Mouse (Mus musculus): ENCODE measurements around the gene Daam2. TPM values are rescaled to one million over a fixed set of nuclear protein-coding genes. Genes with fewer than 3 reads are reported as not detected.

Gene Daam2
- under 0.01 TPM in 1 of 2 replicates, not detected in the other for total RNA-seq (2017)

DNA sequence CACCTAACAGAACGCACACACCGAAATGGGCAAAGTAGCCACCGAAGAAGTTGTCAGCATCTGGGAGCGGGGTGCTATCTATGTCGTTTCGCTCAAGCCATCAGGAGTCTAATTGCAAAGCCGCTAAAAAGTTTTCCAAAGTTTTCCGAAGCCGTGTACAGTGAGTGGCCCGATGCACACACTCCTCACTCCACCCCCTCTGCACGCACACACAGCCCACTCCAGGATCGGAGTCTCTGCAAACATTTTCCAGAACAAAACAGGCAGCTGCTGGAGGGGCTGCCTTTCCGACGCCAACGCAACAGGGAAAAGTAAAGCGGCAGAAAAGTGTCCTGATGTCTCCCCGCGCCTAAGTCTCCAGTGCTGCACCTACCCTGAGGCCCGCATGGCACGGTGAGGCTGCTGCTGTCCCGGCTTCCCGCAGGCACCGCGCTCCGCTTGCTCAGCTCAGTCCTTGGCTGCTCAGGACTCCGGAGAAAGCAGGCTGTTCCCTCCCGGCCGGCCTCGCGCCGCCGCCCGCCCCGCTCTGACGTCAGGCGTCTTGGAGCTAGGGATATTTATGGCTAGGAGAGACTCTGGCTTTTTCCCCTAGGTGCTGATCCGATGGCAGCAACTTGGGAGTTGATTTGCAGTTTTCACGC, at the start of gene Daam2:
Gene Daam2, minus strand, starts transcription at position 514 of the 641 bp plus-strand sequence.
- ATAC-seq (replicated peaks; ENCODE audit: low read depth, poor library complexity, severe bottlenecking), result no peak

GRCm38 (mm10) chr17:49610296-49610695, 46.2 kb upstream of the Daam2 start:
- no peak for ATAC-seq (replicated peaks; ENCODE audit: low read depth, poor library complexity, severe bottlenecking)

- ATAC-seq (replicated peaks; ENCODE audit: low read depth, poor library complexity, severe bottlenecking), result no peak
Measured at GRCm38 (mm10) chr17:49607351-49608027, 43.3 kb upstream of the Daam2 start.

- no peak for ATAC-seq (replicated peaks; ENCODE audit: low read depth, poor library complexity, severe bottlenecking)
Measured at GRCm38 (mm10) chr17:49605397-49605796, 41.3 kb upstream of the Daam2 start.

GRCm38 (mm10) chr17:49590051-49590450, 25.9 kb upstream of the Daam2 start:
- no peak for ATAC-seq (replicated peaks; ENCODE audit: low read depth, poor library complexity, severe bottlenecking)

- ATAC-seq (replicated peaks; ENCODE audit: low read depth, poor library complexity, severe bottlenecking), result no peak
Measured at GRCm38 (mm10) chr17:49582471-49582870, 18.3 kb upstream of the Daam2 start.

DNA sequence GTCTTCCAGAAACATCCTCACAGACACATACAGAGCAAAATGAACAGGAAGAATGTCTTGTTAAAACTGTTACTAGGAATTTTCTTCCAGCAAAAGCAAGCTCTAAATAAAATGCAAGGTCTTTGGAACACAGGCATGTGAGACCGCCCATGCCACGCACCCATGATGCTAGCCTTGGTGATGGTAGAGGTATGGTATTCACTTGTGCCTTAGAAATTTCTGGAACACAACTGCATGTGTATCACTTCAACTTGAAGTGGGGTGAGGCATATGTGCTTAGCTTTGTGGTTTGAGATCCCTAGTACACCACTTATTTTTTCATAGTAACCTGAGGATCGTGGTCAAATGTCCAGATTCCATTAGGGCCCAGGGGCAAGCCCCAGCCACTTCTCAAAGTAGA, 13.2 kb upstream of the Daam2 start:
- no peak for ATAC-seq (replicated peaks; ENCODE audit: low read depth, poor library complexity, severe bottlenecking)

GRCm38 (mm10) chr17:49568717-49569116, 4.6 kb upstream of the Daam2 start:
- no peak for ATAC-seq (replicated peaks; ENCODE audit: low read depth, poor library complexity, severe bottlenecking)

- no peak for ATAC-seq (replicated peaks; ENCODE audit: low read depth, poor library complexity, severe bottlenecking)
Measured at GRCm38 (mm10) chr17:49564489-49564888, 346 bp upstream of the Daam2 start.

GRCm38 (mm10) chr17:49563416-49563780, 745 bp downstream of the Daam2 start:
- no peak for ATAC-seq (replicated peaks; ENCODE audit: low read depth, poor library complexity, severe bottlenecking)

DNA sequence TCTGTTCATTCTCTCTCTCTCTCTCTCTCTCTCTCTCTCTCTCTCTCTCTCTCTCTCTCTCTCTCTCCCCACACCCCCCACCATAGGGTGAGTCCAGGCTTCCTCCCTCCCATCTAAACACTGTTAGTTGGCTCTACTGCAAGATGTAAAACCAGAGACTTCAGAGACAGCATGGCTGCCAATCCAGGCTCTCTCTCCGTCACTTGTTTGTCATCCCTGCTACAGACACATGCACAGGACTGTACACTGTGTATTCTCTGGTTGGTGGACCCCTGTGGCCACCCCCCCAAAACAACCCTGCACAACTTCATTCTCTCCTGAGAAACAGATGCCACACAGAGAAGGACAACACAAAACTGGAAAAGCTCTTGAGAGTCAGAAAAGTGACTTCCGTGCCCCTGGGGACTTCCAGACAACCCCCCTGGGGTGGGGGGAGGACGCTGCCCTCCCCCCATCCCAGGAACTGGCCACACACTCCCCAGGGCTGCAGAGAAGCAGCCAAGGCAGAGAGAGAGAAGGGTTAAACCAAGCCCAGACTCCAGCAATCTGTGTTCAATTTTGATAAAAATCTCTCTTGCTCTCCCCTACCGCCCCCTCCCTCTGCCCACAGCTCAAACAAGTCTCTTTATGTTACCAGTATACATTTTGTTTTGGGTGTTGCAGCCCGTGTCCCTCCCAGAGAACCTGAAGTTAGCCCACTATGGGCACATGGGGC, 1.3 kb downstream of the Daam2 start:
- ATAC-seq (replicated peaks; ENCODE audit: low read depth, poor library complexity, severe bottlenecking), result no peak

DNA sequence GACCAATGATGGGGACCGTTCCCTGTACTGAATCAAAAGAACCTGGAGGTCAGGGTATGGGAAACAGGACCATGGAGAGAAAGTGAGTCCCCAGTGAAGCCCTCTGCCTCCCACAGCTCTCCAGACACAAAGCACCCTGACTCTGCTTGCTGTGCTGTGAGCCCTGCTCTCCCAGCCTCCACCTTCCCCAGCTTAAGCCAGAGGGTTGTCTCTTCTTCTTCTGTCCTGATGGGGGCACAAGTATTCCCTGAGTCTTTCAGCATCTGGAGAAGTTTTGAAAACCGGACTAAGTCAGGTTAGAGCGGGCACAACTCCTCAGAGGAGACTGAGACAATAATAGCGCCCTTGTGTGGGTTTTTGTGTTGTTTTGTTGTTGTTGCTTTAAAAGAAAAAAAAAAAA, 2.2 kb downstream of the Daam2 start:
- no peak for ATAC-seq (replicated peaks; ENCODE audit: low read depth, poor library complexity, severe bottlenecking)

GRCm38 (mm10) chr17:49559786-49560289, 4.3 kb downstream of the Daam2 start:
- ATAC-seq (replicated peaks; ENCODE audit: low read depth, poor library complexity, severe bottlenecking), result no peak

DNA sequence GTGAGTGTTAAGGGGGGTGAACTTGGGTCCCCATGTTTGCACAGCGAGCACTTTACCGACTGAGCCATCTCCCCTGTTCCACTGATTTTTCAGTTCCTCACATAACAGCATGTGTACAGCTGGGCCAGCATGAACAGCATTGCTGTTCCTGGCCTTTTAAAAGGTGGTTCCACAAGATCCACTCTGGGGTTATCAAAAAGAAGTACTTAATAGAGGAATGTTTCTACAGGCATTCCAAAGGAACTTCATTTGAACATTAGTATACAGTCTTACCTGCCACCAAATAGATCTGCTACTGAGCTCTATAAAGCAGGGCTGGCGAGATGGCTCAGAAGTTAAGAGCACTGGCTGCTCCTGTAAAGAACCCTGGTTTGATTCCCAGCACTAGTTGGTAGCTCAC, 8.0 kb downstream of the Daam2 start:
- no peak for ATAC-seq (replicated peaks; ENCODE audit: low read depth, poor library complexity, severe bottlenecking)

DNA sequence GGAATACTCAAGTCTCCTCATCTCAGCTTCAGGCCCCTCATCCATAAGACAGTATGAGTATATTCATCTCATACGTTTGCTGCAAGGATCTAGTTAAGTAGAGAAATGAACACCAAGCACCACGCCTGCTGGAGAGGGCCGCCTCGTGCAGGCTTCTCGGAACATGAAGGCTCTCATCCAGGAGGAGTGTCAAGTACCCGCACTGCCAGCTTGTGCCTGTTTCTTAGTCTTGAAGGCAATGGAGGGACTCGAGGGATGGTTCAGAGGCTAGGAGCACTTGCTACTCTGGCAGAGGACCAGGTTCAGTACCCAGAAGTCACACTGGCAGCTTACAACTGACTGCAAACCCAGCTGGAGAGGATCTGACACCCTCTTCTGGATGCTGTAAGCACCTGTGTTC, 12.2 kb downstream of the Daam2 start:
- ATAC-seq (replicated peaks; ENCODE audit: low read depth, poor library complexity, severe bottlenecking), result no peak

- no peak for ATAC-seq (replicated peaks; ENCODE audit: low read depth, poor library complexity, severe bottlenecking)
Measured at GRCm38 (mm10) chr17:49551465-49551864, 12.7 kb downstream of the Daam2 start.

- no peak for ATAC-seq (replicated peaks; ENCODE audit: low read depth, poor library complexity, severe bottlenecking)
Measured at GRCm38 (mm10) chr17:49545997-49546396, 18.1 kb downstream of the Daam2 start.

DNA sequence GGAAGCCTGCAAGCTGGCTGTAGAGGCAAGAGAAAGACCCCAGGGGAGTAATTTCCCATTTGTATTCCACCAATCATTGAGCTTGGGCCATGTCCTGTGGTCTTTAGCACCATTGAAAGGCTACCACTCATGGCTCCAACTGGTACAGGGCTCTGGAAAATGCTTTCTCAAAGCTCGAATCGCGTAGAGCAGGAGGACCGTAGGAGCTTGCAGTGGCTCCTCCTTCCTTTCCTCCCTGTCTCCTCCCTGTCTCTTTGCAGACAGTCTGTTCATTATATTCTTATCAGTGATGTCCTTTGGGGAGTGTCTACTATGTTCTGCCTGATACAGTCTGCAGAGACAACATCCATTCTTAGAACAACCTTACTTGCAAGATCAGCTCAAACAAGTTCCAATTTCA, 18.7 kb downstream of the Daam2 start:
- ATAC-seq (replicated peaks; ENCODE audit: low read depth, poor library complexity, severe bottlenecking), result no peak

- no peak for ATAC-seq (replicated peaks; ENCODE audit: low read depth, poor library complexity, severe bottlenecking)
Measured at GRCm38 (mm10) chr17:49544561-49544960, 19.6 kb downstream of the Daam2 start.

- no peak for ATAC-seq (replicated peaks; ENCODE audit: low read depth, poor library complexity, severe bottlenecking)
Measured at GRCm38 (mm10) chr17:49540706-49541105, 23.4 kb downstream of the Daam2 start.

DNA sequence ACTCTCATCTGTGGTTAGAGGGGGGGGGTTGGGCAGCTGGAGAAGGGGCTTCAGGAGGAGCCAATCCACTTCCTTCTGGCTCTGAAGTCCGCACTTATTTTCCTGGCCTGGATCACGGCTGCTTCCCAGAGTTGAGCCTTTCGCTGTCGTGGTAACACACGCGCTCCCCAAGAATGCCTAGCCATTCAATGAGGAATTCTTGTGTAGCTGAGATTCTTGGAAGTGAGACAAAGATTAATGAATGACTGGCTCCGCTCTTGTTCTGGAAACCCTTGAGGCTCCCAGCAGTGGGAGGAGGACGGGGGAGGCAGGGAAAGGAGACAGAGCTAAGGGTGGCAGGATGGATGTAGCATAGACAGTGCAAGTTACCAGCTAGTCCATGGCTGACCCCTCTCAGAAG, 24.9 kb downstream of the Daam2 start:
- ATAC-seq (replicated peaks; ENCODE audit: low read depth, poor library complexity, severe bottlenecking), result no peak

All from common myeloid progenitor, adult 5-6 weeks (primary cell).